Mouse (Mus musculus) mouse trophoblast stem cell (cell line): Measurements from ENCODE around the gene Cebpg.

ENCODE experiments used
- in situ Hi-C, 2 experiments: fragments of 300-500 bp; cut with MseI, MboI; formaldehyde crosslinking; loops; 2 replicates in 1 of 2; 3 replicates in 1 of 2; pipeline ENCODE4 v1.15.1; 2025

Gene Cebpg

DNA sequence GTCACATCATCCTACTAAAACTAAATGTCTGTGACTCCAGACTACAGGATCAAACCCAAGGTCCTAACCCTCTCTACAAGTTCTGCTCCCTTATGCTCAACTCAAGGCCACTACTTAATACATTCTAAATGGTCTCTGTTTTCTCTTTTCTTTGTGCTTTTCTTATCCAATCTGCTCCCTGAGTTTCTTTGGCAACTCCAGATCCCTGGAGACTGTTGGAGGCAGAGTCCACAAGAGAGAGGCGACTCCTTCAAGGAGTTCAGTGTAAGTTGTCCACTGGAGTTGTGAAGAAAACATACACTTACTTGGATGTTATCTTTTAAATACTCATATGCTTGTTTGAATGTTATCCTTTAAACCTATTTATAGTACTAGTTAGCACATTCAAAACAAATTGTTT, 2.1 kb downstream of the Cebpg start:
- in situ Hi-C loops: no loop called here

DNA sequence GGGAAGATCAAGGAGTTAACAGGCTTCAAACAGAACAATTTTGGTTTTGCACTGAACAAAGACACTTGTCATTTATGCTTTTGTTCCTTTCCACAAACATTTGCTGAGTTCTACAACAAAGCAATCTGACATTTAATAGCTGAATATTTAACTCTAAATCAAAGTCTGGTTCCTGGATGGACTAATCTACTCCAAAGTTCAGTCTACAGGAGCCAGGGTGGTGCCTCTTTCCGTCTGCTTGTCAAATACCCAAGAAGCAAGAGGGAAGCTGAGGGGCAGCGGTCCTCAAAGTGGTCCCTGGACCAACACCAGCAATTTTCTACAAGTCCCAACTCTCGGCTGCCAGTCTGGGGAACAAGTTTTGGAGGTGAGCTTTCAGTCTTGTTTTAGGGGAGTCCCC, 3.2 kb downstream of the Cebpg start:
- in situ Hi-C loops: no loop called here

DNA sequence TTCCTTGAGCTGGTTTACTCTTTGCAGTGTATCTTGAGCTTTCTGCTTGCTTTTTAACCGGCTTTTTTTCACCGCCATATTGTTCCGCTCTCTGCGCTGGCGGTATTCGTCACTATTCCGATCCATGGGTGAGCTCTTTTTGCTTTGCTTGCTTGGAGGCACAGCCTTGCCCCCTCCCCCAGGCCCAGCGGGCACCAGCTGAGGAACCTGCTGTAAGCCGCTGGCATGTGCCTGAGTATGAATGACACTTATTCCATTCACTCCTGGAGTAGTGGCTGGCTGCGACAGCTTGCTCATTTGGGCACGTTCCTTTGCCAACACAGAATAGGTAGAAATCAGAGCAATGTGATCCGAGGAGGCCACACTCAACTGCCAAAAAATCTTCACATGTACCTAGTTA, 5.8 kb downstream of the Cebpg start:
- in situ Hi-C loops: no loop called here

DNA sequence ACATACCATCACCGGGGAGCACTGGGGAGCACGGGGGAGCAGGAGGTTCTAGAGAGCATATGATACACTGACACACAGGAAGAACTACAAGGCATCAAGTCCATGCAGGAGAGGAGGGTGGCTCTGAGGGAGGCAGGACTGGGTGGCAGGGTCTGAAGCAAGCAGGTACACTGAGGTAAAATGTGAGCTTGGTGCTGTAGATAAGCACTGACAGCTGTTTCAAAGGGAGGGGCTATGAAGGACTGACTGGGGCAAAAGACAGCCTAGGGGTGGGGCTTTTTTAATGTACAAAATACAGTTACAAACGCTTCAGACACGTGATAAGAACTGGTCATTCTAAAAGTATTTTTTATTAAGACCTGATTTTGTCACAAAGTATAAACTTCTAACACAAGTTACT, 10.3 kb downstream of the Cebpg start:
- in situ Hi-C loops: no loop called here

DNA sequence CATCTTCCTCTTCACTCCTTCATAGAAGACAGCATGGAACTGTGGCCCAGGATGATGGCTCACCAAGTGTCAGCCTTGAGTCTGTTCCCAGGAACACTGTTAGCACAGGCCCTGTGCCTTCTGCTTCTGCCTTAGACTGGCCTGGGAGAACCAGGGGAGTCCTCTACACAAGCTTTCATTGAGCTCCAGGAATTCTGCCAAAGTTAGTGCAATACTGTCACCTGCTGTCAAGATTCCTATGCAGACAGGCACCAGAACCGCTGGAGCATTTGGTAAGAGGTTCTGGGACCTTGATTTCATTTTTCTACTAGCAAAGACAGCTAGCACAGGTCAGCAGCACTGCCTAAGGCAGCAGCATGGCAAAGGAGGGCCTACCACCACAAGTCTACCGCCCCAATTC, 11.7 kb downstream of the Cebpg start:
- in situ Hi-C loops: no loop called here

DNA sequence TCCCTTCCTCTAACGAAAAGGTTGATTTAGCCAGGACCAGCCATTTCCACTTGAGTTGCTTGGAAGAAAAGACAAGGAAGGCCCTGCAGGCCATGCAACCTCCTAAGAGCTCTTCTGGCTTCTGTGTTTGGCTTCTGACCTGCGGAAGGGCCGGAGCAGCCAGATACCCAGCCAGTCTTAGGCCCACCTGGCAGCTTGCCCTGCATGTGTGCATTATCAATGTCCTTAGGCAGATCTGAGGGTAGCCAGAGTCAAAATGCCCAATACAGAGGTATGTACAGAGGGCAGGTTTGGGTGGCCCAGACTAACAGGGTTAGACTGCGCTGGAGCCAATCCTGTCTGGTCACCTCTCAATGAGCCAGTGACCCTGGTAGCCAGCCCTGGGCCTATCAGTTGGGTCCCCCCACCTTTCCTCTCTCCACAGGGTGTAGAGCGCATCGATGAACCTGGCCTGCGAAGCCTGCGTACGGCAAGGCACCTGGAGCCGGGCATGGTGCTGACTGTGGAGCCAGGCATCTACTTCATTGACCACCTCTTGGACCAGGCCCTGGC, 13.0 kb downstream of the Cebpg start:
- in situ Hi-C loops: no loop called here

DNA sequence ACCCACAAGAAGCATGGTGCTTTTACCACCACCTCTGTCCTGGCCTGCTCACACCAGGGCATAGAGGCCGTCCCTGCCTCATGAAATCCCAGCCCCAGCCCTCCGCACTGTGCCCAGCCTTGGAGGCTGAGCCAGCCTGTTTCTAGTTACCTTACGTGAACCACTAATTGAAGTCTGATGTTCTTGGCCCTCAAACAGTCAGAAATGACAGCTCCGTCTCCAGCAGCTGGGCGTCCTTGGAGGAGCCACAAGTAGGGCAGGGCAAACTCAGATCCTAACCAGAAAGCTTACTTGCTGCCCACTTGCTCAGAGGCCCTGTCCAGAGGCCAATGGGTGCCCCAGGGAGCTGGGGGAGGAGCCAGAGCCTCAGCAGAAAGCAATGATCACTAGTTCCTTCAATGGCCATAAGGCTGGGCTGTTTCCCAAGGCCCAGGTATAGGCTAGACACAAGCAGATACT, 13.6 kb downstream of the Cebpg start:
- in situ Hi-C loops: no loop called here

DNA sequence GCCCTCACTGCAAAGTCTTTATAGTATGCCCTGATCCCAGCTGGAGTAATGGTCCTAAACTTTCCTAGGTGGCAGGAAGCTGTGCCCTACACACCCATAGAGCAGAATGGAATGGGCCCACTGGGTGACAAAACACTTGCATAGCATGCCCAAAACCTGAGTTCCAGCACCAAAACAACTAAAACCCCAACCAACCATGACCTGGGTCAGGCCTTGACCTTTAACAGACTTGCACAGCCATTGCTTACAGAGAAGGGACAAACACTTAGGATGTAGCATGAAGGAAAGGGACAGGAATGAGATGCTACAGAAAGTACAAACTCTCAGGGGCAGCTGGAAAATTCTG, 14.2 kb downstream of the Cebpg start:
- in situ Hi-C loops: no loop called here

DNA sequence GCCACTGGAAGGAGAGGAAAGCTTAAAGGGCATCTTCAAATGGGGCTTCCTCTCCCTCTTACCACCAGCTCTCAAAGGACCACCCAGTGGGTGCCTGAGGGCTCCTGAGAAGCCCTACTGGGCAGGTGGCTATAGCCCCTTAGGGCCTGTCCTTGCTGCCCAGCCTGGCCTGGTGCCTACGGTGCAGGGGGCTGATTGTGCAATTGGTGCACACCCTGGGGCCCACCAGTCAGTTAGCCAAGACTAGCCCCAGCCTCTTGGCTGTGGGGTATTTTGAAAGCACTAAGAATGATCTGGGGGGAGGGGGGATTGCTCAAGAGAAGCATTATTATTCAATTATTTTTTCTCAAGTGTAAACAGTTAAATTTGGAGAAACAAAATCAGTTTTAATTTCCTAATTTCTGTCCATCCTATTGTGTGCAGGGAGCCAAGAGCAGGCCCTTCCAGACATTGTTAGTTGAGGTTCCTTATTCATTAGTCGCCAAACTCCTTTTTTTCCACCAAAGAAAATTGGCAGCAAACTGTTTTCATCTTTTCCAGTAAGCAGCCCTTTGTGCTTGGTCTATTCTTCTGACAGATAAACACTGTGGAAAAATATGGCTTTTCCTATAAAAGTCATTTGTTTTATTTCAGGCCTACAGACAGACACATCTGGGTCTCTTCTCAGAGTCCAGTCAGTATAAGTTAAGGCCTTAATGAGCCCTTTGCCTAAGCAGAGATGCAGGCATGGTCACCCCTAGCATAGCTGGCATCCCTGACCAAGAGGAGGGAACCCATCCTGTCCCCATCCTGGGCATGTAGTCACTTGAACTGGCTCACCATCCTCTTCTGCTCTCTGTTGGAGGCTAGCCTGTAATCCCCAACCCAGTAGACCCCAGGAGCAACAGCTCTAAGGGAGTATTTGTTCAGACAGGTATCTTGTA, 14.8 kb downstream of the Cebpg start:
- in situ Hi-C loops: no loop called here

DNA sequence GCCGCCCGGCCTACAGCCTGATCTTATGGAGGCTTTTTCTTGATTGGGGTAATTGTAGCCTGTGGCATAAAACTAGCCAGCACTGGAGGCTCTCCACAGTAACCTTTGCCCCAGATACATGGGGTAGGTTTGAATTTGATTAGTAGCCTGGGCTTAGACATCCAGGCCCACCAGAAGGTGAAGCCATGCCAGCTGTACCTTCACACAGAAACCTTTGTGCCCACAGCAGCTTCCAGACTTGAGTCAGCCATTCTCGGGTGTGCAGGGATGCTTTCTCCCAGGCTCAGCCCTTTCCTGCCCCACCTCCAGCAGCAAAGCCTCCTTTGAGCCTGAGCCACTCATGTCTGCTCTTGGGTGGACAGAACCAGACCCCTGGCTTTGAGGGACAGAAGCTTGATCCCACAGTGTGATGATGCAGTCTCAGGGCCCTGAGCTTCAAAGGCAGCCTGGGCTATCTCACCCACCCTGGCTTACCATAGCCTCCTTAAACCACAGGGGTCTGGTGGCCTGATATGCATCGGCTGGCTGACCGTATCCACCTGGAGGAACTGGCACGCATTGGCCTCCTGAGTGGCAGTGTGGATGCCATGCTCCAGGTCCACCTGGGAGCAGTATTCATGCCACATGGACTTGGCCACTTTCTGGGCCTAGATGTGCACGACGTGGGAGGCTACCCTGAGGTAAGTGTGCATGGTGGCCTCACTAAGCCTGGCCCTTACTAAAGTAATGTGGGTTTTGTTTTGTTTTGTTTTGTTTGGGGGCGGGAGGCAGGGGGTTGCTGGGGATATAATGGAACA, 16.0 kb downstream of the Cebpg start:
- in situ Hi-C loops: no loop called here

DNA sequence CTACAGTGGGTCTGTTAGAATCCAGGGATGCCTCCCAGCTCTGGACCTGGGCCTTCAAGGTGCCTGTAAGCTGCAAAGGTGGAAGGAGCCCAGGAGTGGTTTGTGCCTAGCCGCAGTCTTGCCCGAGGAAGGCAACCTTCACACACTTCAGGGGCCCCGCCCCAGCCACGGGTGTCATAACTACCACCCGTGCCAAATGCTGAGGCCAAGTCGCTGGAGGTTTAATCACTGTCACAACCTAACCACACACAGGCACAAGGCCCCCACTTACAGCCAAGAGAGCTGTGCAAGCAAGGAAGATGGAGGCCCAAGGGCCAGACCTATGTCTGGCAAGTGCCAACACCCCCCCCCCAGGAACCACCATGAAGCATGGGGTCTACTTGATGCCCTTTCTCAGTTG, 19.0 kb downstream of the Cebpg start:
- in situ Hi-C loops: no loop called here

DNA sequence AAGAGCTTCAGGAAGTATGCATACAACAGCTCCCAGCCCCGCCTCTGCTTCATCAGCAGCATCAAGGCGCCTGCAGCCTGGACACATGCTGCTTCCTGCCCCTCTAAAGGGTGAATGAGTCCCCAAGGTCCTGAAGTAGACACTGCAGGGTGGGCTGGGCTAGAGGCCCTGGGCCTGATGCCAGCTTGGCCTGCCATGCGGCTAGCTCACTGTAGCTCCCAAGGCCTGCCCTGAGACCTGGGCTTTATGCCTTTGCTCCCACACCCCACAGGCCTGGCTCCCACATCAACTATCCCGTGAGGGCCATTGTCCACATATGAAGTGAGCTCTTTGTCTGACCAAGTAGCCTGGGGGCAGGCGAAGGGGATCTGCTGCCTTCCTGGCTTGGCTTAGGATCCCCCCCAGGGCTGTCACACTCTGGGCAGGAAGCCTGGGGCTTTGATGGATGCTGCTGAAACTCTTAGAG, 20.1 kb downstream of the Cebpg start:
- in situ Hi-C loops: no loop called here

DNA sequence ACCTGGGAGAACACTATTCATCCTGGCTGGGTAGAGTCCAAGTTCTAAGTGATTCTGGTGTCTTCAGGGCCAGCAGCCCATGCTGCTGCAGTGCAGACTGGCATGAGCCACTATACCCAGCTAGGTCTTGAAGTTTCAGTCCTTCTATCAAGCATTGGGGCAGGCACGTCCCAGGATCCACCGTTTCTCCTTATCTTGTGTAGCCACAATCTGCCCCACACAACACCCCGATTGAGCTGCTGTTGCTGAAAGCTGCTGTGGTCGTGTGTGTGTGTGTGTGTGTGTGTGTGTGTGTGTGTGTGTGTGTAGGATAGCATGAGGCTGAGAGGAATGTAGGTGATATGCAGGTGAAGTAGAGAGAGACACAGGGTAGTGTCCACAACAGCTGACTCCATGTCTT, 20.8 kb downstream of the Cebpg start:
- in situ Hi-C loops: no loop called here

DNA sequence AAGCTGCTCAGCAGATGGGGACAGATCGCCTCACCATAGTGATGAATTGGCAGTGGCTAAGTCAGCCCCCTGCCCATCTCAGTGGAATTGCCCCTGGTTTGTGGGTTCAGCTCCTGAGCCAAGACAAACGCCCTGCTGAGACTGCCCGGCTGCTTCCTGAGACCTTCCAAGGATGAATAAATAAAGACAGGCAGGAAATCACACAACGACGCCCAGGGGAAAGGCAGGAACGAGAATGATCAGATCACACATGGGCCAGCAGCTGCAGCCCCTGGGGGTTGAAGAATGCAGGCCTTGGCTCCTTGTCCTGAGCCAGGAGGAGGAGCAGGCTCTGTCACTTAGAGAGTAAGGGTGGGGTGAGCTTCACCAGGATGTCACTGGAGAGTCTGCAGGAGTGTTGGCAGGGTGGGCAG, 21.2 kb downstream of the Cebpg start:
- in situ Hi-C loops: no loop called here

DNA sequence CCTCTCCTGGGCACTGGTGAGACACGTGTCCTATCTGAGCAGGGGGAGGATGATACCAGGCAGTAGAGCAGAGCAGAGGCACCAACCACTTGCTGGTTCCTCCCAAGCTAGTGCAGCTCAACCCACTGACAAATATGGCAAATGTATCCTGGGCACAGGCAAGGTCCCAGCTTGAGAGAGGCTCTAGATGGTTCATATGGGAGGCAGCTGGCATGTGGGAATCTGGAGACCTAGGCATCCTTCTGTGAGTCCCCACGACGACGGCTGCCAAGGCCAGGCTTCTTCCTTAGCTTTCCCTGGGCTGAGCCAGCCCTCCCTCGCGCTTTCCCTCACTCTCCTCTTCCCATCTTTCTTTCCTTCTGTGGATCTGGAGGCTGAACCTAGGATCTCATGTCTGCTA, 25.8 kb downstream of the Cebpg start:
- in situ Hi-C loops: no loop called here

DNA sequence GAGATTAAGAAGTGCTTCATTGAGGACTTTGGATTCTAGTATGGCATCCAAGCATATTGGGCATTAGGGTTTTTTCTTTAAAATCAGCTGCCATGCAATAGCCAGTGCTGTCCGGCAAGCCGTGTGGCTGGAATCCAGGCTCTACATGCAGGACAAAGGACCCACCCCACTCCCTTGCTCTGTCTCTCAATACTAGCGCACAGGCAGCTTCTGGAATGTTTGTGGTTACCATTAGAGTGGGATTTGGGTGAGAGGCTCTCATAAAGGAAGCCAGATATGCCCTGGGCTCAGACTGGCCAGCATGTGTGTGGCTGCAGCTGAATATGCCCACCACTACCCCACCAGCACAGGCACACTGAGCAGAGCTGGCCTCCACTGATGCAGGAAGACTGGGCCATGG, 26.7 kb downstream of the Cebpg start:
- in situ Hi-C loops: loop anchor here (5.0 kb wide), 2 partner anchors 143 to 148 kb away; no protein-coding TSS in a partner anchor

DNA sequence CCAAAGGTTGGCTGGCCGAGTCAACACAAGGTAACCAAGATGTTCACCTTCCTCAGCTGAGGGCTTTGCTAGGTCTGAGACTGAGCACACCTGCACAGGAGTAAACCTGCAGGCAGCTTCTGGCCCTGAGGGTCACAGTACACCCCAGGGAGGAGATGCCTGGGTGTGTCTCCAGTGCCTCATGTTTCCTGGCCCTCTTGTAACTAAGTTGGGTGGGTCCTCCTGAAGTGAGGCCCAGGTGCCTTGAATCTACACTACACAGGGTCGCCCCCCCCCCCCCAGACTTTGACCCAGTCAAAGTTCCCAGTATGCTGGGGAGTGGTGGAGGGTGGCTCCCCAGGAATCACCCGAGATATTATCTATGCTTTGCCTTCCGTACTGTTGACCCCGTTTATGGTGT, 27.1 kb downstream of the Cebpg start:
- in situ Hi-C loops: loop anchor here (5.0 kb wide), 2 partner anchors 143 to 148 kb away; no protein-coding TSS in a partner anchor

DNA sequence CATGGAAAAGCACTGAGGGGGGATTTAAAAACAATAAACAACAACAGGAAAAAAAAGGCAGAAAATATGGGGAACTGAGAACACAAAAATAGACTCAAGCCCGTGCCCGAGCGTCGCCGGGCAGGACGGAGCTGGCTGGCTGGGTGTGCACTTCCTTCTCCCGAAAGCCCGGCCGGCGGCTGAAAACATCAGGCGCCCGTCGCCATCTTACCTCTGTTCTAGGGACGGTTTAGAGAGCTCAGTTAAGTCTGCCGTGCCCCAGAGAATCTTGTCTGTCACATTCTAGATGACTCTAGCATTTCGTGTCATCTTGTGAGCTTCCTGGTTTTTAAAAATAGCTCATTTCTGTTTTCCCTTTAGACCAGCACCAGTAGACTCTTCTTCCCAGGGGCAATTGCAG, 27.8 kb downstream of the Cebpg start:
- in situ Hi-C loops: loop anchor here (5.0 kb wide), 2 partner anchors 144 to 149 kb away; no protein-coding TSS in a partner anchor

DNA sequence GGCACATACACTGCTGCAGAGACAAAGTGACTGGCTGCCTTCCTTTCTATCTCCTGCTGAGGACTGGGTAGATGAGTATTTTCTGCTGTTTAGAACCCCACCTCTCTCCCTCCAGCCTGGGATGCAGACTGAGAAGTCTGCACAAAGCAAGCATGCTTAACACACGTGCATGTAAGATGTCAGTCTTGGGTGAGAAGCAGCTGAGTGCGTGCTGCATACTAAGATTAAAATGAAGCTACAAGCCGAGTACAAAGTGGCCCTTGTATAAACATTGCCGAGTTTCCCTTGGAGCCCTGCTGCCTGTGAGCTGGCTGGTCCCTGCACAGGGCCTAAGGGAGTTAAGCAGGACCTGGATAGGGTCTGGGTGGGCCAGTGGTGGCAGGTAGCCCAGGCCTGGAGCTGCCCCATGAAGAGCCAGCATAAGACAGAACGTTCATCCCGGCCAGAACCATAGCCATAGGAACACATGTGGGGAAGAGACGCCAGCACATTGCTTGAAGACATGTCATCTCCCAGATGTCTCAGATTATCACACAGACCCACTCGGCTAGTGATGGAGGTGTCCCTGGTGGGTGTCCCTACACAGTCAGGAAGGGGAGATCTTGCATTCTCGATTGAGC, 28.5 kb downstream of the Cebpg start:
- in situ Hi-C loops: loop anchor here (5.0 kb wide), 2 partner anchors 144 to 149 kb away; no protein-coding TSS in a partner anchor

DNA sequence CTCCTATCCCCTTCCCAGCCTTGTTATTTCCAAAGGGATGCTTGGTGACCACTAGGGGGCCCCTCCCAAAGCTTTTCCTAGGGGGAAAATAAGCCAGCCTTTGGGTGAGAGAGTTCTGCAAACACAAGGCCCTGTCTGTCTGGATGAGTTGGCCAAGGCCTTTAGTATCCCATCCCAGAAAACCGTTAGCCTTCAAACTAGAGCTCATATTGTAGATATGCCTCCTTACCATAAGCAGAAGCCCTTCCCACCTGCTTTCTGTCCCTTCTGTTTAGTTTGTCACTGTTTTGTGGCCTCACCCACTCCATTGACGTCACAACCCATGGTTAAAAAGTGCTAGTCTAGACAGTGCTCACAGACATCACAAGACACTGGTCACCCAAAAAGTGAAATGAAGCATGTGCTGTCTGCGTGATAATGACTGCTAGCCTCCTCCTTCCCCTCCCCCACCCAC, 29.5 kb downstream of the Cebpg start:
- in situ Hi-C loops: loop anchor here (5.0 kb wide), 2 partner anchors 145 to 150 kb away; no protein-coding TSS in a partner anchor

DNA sequence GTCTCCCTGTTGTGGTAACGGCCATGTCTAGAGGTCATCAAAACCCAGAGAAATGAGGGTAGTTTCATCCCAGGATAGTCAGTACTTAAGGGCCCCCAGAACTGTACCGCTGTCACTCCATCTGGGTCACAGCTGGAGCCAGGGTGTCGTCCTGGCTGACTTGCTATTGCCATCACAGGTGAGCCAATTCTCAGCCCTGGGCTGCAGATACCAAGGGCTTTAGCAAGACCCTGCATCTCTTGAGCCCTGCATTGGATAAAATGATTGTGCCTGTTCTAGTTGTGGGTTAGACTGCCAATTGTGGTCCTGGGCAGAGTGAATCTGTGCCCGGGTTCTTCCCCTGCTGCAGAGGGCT, 30.1 kb downstream of the Cebpg start:
- in situ Hi-C loops: loop anchor here (5.0 kb wide), 2 partner anchors 146 to 151 kb away; no protein-coding TSS in a partner anchor
